Mouse (Mus musculus): ENCODE results near the gene Map3k10. TPM values are rescaled to one million over a fixed set of nuclear protein-coding genes. Genes with fewer than 3 reads are reported as not detected.

The Map3k10 gene
- polyA plus RNA-seq, 1 experiment from 2014 or later, result 9.2 TPM

DNA sequence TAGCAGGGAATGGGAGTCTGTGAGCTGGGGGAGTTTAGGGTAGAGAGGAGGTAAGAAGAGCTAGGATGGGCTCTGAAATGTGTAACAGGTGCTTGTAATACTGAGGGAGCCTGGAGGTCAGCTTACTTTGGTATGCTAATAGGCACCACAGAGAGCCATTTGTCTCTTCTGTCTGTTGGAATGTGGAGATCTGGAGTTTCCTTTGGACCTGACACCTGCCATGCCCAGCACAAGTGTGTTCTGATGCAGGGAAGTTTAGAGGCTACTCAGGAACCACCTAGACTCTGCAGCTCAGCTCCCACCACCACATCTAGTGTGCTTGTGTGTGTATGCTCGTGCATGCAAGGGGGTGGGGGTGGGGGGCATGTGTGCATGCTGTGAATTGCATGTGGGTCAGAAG, 52.2 kb downstream of the Map3k10 start:
- whole genome bisulfite sequencing, result 78% methylated on average over 1 of the region's 1 CpGs
- Histone ChIP-seq H3K4me3 (no peak overlapping the region), H3K9me3 (no peaks in the 10 kb centered on the region), H3K36me3 (replicated peaks) (peaks cover 95% of the 10 kb centered on the region), H3K4me1 (no peaks in the 10 kb centered on the region), H3K27ac (replicated peaks) (no peak overlapping the region), H3K27me3 (replicated peaks; ENCODE audit: low read depth, poor library complexity, severe bottlenecking) (no peaks in the 10 kb centered on the region)
- DNase-seq (ENCODE audit: low spot score), result no peak

DNA sequence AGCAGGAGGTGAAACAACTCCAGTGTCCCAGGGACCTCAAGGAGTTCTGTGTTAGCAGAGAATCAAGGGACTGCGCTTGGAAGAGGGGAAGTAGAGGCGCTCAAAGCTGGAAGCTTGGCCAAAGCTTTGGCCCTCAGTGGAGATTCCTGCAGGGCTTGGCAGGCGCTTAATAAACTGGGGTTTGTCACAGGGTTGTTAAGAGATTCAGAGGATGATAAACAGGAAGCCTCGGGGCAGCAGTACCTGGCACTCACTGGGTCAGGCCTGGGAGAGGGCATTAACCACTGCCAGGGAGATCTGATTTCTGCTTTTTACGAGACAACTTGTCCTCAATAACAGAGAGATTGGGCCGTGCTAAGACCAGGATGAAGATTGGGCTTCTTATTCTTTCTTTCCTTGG, 53.4 kb downstream of the Map3k10 start:
- Histone ChIP-seq H3K4me3 (no peak overlapping the region), H3K9me3 (no peaks in the 10 kb centered on the region), H3K27me3 (replicated peaks; ENCODE audit: low read depth, poor library complexity, severe bottlenecking) (no peaks in the 10 kb centered on the region), H3K27ac (replicated peaks) (no peak overlapping the region), H3K36me3 (replicated peaks) (peaks cover 95% of the 10 kb centered on the region), H3K4me1 (no peaks in the 10 kb centered on the region)
- 86% methylated on average over 6 of the region's 6 CpGs for WGBS
- no peak for DNase-seq (ENCODE audit: low spot score)

GRCm38 (mm10) chr7:27613751-27614499, 60.5 kb downstream of the Map3k10 start:
- no peaks in the 10 kb centered on the region for H3K4me1 ChIP-seq
- no peak overlapping the region for H3K27ac ChIP-seq (replicated peaks)
- H3K36me3 ChIP-seq (replicated peaks), result peaks cover 63% of the 10 kb centered on the region
- H3K4me3 ChIP-seq, result no peak overlapping the region
- DNase-seq (ENCODE audit: low spot score), result no peak
- H3K27me3 ChIP-seq (replicated peaks; ENCODE audit: low read depth, poor library complexity, severe bottlenecking), result no peaks in the 10 kb centered on the region
- WGBS, result 82% methylated on average over 8 of the region's 8 CpGs
- H3K9me3 ChIP-seq, result no peaks in the 10 kb centered on the region

DNA sequence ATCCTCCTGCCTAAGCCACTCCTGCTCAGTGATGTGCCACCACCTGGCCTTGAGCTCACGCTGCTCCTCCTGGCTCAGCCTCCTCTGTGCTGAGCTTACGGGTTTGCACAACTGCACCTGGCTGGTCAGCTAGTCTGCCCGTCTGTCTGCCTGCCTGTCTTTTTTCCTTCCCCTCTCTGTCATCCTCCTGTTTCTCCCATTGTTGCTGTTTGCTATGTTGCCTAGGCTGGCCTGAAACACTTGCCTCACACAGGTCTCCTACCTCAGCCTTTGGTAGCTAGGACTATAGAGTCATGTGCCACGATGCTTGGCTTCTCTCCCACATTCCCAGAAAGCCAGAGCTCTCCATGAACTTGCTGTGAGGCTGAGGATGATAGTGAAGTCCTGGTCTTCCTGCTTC, 61.5 kb downstream of the Map3k10 start:
- Histone ChIP-seq H3K27ac (replicated peaks) (no peak overlapping the region), H3K4me3 (no peak overlapping the region), H3K27me3 (replicated peaks; ENCODE audit: low read depth, poor library complexity, severe bottlenecking) (no peaks in the 10 kb centered on the region), H3K4me1 (peaks cover 4% of the 10 kb centered on the region; the same call in 1 of the 2 replicates), H3K36me3 (replicated peaks) (peaks cover 61% of the 10 kb centered on the region), H3K9me3 (no peaks in the 10 kb centered on the region)
- WGBS, result 83% methylated on average over 4 of the region's 4 CpGs
- no peak for DNase-seq (ENCODE audit: low spot score)

DNA sequence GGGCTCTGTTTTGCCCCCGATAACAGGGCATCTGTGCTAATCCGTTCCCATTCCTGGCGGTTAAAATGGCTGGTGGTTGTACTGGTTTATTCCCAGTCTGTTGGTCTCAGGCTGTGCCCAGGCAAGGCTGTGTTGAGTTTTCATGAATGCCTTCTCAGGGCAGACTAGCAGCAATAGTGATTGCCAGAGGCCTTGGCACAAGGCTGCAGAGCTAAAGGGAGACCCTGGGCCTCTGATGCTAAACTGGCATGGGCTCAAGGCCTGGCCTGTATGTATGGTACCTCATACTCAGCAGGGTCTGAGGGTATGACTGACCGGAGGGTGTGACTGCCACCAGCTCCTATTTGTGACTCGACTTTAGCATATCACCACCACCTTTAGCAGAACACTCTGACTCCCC, 63.5 kb downstream of the Map3k10 start:
- Histone ChIP-seq H3K4me1 (peaks cover 24% of the 10 kb centered on the region), H3K4me3 (no peak overlapping the region), H3K9me3 (no peaks in the 10 kb centered on the region), H3K27me3 (replicated peaks; ENCODE audit: low read depth, poor library complexity, severe bottlenecking) (no peaks in the 10 kb centered on the region), H3K27ac (replicated peaks) (no peak overlapping the region), H3K36me3 (replicated peaks) (peaks cover 47% of the 10 kb centered on the region)
- 88% methylated on average over 5 of the region's 5 CpGs for WGBS
- DNase-seq (ENCODE audit: low spot score), result no peak

DNA sequence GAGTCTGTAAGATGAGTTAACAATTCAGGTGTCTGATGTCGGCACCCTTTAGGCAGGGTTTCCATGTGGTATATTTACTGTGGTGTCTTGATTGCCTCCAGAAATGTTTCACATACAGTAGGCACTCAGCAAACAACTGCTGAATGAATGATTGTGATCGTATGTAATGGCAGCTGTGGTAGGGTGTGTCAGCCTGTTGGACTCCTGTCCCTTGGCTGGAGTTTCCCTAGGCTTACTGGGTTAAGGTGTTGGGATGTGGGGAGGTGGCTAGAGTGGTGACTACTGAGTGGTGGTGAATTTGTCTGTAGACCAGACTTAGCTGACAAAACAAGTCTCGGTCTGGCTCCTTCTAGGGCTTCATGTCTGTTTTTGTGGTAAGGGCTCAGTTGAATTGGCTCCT, 64.0 kb downstream of the Map3k10 start:
- 94% methylated on average over 3 of the region's 3 CpGs for WGBS
- no peak overlapping the region for H3K27ac ChIP-seq (replicated peaks)
- peaks cover 46% of the 10 kb centered on the region for H3K36me3 ChIP-seq (replicated peaks)
- no peak for DNase-seq (ENCODE audit: low spot score)
- no peaks in the 10 kb centered on the region for H3K27me3 ChIP-seq (replicated peaks; ENCODE audit: low read depth, poor library complexity, severe bottlenecking)
- H3K4me1 ChIP-seq, result peaks cover 29% of the 10 kb centered on the region
- H3K9me3 ChIP-seq, result no peaks in the 10 kb centered on the region
- H3K4me3 ChIP-seq, result no peak overlapping the region

DNA sequence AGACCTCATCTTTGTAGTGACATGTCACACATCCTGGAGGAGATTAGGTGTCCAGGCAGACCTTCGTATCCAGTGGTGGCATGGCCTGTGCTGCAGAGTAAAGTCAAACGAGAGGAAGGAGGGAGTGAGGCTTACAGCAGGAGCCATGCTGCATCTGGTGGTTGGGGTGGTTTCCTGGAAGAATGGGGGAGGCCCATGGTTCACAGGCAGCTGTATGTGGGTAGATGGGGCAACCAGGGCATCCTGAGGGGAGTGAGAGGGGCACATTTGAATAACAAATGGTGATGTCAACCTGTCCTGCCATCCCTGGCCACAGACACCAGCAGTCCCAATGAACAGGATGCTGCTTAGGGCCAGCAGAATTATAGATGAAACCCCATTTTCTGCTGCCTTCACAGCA, 64.7 kb downstream of the Map3k10 start:
- H3K4me3 ChIP-seq, result no peak overlapping the region
- no peak overlapping the region for H3K27ac ChIP-seq (replicated peaks)
- WGBS, result 83% methylated on average over 2 of the region's 2 CpGs
- H3K9me3 ChIP-seq, result no peaks in the 10 kb centered on the region
- H3K27me3 ChIP-seq (replicated peaks; ENCODE audit: low read depth, poor library complexity, severe bottlenecking), result no peaks in the 10 kb centered on the region
- H3K36me3 ChIP-seq (replicated peaks), result peaks cover 46% of the 10 kb centered on the region
- no peak for DNase-seq (ENCODE audit: low spot score)
- peaks cover 33% of the 10 kb centered on the region for H3K4me1 ChIP-seq

GRCm38 (mm10) chr7:27609285-27609684, 65.1 kb downstream of the Map3k10 start:
- no peaks in the 10 kb centered on the region for H3K27me3 ChIP-seq (replicated peaks; ENCODE audit: low read depth, poor library complexity, severe bottlenecking)
- H3K36me3 ChIP-seq (replicated peaks), result peaks cover 46% of the 10 kb centered on the region
- no peak overlapping the region for H3K4me3 ChIP-seq
- H3K27ac ChIP-seq (replicated peaks), result no peak overlapping the region
- H3K9me3 ChIP-seq, result no peaks in the 10 kb centered on the region
- no peak for DNase-seq (ENCODE audit: low spot score)
- peaks cover 37% of the 10 kb centered on the region for H3K4me1 ChIP-seq
- WGBS, result 93% methylated on average over 4 of the region's 4 CpGs

GRCm38 (mm10) chr7:27608130-27608529, 66.3 kb downstream of the Map3k10 start:
- no peak overlapping the region for H3K4me3 ChIP-seq
- DNase-seq (ENCODE audit: low spot score), result no peak
- peaks cover 49% of the 10 kb centered on the region for H3K36me3 ChIP-seq (replicated peaks)
- no peak overlapping the region; the same call in 1 of the 2 replicates for H3K27ac ChIP-seq (replicated peaks)
- no peaks in the 10 kb centered on the region for H3K9me3 ChIP-seq
- 88% methylated on average over 3 of the region's 3 CpGs for WGBS
- H3K4me1 ChIP-seq, result peaks cover 37% of the 10 kb centered on the region
- H3K27me3 ChIP-seq (replicated peaks; ENCODE audit: low read depth, poor library complexity, severe bottlenecking), result no peaks in the 10 kb centered on the region

DNA sequence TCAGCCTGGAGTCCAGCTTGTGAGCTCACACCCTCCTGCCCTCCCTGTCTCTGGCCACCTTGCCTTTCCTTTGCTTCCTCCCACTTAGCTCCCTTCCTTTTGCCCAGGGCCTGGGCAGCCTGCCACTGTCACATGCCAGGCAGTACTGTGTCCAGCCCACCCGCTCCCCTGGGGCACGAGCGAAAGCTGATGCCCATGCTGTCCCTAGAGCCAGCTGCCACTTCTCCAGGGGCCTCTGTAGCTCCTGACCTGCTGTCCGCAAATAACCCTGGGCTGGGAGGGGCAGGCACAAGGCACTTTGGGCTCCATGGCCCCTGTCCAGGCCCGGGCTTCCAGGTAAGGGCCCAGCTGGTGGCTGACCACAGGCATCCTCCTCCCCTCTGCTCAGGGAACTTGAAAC, 66.8 kb downstream of the Map3k10 start:
- Histone ChIP-seq H3K27ac (replicated peaks) (peak overlapping the region; percentile 35), H3K9me3 (no peaks in the 10 kb centered on the region), H3K4me3 (no peak overlapping the region), H3K4me1 (peaks cover 37% of the 10 kb centered on the region), H3K27me3 (replicated peaks; ENCODE audit: low read depth, poor library complexity, severe bottlenecking) (no peaks in the 10 kb centered on the region), H3K36me3 (replicated peaks) (peaks cover 53% of the 10 kb centered on the region)
- DNase-seq (ENCODE audit: low spot score), result no peak
- WGBS, result 81% methylated on average over 5 of the region's 5 CpGs

DNA sequence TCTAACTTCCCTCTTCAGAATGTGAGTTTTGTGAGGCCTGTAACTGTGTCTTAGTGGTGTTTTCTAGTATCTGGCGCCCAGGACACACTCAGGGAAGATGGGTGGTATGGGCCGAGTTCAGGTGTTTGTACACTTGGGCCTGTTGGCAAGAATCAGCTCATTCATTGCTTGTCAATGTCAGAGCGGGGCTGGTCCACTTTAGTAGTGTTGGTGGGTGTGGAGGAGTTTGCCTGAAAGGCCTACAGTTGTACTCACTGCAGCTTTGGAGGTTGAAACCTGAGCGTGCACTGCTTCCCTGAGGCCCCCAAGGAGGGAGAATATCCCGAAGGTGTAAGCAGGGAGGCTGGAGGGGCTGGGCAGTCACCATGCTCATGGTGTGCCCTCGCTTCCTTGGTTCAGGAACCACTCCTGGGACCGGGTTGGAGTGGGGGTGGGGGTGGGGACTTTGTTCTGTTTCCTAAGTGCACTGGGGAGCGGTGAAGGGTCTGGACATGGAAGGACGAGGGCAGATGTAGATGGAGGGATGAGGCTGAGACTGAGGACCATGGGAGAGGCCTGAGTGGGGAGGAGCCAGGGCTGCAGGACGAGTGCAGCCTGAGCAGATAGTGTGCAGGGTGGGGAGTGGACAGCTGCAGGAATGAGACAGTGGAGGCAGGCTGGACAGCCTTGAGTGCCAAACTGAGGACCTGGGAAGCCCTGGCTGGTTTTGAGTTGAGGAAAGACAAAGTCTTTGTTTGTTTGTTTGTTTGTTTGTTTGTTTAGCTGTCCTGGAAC, 67.7 kb downstream of the Map3k10 start:
- Histone ChIP-seq H3K4me1 (peaks cover 38% of the 10 kb centered on the region), H3K27me3 (replicated peaks; ENCODE audit: low read depth, poor library complexity, severe bottlenecking) (no peaks in the 10 kb centered on the region), H3K36me3 (replicated peaks) (peaks cover 51% of the 10 kb centered on the region), H3K9me3 (no peaks in the 10 kb centered on the region), H3K4me3 (no peak overlapping the region), H3K27ac (replicated peaks) (0 out of 2 replicates have a peak overlapping the region, but pooled peaks have one; percentile 55)
- no peak for DNase-seq (ENCODE audit: low spot score)
- WGBS, result 64% methylated on average over 10 of the region's 10 CpGs

Data from embryonic facial prominence, embryonic 10.5 days (tissue).